Mouse (Mus musculus) CD8-positive naive resting alpha-beta T cell, adult 2 months (primary cell): ENCODE data around the gene Metap2.

ENCODE experiments used
- DNase-seq, 2 experiments: peaks; one replicate each; pipeline ENCODE4 v3.0.0; 2022; ENCODE audit warnings: low read depth in 2 of 2, low spot score in 2 of 2

Gene Metap2

DNA sequence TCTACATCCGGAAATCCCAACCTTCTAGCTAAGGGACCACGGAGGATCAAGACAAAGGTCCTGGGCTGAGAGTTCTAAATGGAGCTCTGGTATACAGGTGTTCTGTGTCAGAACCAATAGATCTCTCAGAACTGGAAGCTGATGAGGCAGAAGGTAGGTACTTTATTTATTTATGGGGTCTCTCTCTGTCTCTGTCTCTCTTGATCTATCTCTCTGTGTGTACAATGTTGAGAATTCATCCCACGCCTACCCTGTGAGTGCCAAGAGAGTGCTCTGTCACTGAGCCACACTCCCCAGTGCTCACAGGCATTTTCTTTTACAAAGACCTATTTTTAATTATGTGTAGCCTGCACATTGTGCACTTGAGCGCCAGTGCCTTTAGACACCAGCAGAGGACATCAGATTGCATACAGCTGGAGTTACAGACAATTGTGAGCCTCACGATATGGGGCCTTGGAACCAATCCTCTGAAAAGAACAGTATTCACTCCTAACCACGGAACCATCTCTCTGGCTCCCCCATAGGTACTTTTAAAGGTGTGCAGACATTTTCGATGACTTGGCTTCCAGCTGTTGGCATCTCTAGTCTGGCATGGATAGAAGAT, at the start of gene Metap2:
Metap2 (minus strand) TSS at position 51 of the 604 bp plus-strand sequence.
- DNase-seq = no peak

DNA sequence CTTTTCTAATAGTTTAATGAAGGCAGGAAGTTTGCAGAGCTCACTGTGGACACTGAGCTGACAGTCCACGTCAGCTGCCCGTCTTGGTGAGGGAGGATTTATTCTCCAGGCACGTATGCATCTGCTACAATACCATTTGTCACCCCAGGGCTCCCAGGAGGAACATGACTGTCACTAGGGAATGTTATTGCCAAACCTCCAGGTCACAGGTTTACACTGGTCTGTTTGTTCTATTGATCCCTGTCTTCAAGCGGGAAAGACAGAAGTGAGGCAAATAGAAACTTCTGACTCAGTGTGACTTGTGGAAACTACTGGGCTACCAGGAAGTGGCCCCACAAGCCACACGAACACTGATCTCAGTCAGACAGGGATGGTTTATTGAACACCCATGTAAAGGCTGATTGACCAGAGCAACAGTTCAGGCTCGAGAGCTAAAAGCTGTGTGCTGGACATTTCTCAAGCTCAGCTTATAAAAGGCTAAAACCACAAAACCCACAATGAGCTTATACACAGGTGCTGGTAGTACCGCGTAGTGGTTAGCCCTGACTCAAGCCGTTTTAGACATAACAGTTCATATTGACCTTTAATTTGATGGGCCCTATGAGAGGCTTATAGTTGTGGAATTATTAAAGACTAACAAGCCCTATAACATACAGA, 49.1 kb upstream of the Metap2 start:
- DNase-seq = no peak

DNA sequence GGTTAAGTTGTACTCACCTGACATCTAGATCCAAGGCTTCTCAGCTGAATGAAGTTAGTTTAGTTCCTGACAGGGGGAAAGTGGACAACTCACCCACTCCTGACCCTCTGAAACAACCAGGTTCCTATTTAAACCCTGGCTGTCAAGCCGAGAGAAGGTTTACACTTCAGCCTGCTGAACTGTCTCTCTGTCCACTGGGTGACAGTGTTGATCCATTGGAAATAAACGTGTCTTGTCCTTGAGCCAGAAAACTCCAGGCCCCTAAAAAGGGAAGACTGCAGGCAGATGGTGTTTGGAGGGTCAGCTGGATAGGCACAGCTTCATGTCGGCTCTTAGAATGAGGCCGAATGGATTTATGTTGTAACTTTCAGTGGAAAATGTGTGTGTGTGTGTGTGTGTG, 48.5 kb upstream of the Metap2 start:
- no peak for DNase-seq

DNA sequence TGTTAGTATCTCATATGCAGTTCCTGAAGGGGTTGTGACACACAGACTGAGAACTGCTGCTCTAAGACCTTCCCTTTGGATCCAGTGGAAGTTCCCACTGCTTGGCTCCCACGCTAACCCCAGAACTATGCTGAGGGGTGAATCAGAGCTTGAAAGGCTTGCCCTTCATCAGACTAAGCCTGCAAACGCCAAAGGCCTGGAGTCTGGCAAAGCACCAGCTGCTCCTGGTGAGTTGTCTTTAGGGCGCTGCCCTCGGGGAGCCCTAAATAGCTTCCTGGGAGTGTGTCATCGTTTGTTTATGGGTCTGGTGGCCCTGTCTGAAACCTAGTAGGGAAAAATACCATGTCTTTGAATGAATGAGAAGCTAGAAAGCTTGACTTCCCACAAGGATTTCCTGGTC, 47.3 kb upstream of the Metap2 start:
- DNase-seq = no peak

DNA sequence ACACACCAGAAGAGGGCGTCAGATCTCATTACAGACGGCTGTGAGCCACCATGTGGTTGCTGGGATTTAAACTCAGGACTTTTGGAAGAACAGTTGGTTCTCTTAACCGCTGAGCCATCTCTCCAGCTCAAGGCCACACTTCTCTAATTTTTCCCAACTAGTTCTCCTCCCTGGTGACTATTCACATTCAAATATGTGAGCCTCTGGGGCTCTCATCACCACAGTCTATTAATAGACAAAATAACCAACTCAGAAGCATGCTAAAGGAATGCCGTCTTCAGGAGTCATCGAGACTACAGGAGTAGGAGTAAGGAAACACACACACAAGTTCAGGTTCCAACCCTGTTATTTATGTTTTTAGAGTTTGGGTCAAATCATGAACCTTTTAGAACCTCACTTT, 43.4 kb upstream of the Metap2 start:
- DNase-seq = no peak

DNA sequence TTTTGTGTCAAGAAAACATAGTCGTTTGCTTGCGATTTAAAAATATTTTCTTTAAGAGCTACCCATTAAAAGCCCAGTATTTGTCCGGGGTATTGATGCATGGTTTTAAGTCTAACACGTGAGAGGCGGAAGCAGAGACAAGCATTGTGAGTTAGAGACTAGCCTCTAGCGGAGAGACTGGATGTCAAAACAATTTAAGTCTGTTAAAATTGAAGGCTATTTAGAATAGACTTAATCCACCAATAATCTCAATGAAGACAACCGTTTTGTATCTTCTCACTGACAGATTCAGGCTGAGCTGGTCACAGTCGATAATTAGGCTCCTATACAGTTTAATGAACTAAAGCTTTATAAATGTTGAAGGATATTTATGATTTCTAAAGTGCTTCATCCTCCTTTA, 42.8 kb upstream of the Metap2 start:
- no peak for DNase-seq

DNA sequence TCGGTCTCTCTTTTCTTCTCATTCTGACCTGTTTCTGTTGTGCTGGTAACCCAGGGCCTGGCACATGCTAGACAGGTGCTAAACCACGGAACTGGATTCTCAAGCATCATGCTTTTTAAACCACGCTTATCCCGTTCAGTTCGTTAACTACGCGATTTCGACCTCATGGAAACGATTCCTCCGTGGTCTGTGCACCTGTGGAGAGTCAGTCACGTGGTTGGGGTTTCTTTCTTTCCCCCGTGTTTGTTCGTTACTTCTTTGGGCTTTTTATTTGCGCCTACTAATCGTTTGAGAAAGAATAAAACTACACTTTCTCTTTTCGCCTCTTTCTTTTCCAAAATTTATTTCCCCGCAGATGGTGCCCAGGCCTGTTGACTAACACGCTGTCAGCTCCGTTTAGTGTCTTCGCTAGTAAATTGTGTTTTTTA, 42.0 kb upstream of the Metap2 start:
- DNase-seq = peak; percentile 14 to 47

DNA sequence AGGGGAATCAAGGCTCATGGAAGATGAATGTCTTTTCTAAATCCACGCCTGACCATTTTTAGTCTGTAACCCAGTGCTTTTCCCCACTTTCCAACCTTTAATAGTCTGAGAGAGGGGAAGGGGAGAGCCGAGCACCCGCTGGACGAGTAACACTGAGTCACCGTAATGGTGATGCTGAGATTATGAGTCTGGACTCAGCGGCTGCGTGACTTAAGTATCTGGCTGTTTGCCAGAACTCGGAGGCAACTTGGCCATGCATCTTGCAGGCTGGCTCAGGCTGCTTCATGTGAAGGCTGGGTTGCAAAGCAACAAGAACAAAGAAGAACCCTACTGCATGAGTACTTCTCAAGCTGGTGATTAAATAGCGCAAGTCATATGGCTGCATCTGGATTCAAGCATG, 37.1 kb upstream of the Metap2 start:
- no peak for DNase-seq

DNA sequence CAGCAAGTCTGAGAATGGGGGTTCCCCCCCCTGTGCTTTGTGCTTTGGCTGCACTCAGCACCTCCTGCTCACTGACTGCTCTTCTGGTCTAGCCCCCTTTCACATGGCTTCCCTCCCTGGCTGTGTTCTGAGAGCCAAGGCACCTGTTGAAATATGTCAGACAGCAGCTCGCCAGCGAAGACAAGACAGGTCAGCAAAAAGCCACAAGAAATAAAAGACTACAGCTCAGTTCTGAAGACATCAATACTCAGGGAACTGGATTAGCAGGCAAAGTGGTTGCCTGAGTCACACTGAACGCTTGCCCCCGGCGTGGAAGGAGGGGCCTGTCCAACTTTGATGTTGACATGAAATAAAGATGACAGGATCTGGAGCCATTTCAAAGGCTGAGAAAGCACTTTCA, 36.0 kb upstream of the Metap2 start:
- peak in 1 of 2 experiments; percentile 6 for DNase-seq

DNA sequence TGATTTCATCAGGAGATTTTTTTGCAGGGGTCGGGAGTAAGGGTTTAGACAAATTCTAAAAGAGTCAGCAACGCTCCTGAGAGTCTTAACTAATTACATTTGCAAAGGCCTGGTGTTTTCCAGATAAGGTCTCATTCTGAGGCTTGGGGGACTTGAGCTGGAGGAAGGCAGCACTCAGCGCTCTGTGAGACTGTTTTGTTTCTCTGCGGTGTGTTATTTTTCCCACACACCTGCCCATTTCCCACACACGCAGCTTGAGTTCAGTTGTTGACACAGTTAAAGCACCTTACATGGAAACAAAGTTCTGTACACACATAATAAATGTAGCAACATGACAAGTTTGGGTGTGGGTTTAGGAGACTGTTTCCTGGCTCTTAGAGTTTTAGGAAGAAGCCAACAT, 35.1 kb upstream of the Metap2 start:
- DNase-seq = no peak

DNA sequence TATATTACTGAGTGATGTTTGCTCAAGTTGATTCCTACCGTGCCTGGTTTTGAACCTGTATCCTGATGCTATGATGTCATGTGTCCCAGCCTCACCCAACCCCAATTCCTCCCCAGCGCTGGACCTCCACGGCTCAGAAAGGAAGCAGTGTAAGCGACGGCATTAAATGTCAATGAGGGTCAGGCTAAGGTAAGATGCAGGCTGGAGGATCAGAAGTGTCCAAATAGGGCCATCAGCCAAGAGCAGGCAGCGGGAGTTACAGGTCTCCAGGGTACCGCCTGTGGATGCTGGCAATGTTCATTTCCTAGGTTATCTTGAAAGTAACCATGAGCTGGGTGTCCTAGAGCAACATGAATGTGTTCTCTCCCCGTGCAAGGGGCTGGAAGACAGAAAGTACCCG, 34.5 kb upstream of the Metap2 start:
- no peak for DNase-seq

DNA sequence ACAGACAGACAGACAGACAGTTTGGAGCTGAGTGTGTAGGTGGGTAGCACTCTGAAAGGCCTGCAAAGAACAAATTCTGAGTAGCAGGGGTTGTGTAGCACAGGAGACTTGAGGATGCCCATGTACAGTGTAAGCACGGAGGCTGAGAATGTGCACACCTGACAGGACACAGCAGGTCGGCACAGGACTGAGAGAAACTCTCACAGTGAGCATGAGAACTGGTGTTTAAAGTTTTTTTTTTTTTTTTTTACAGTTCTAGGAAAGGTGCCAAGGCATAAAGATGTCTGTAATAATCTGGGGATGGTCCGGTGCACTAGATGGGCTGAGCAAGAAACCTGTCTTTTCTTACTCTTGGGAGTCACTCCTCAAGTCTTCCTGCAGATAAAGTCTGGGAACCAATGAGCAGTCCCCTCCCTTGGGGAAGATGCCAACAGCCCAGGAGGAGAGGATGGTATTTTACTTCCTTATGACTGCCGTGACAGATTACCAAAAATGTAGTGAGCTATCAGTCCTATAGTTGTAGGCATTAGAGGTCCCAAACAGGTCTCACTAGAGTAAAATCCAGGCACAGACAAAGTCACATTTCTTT, 33.4 kb upstream of the Metap2 start:
- DNase-seq = no peak

DNA sequence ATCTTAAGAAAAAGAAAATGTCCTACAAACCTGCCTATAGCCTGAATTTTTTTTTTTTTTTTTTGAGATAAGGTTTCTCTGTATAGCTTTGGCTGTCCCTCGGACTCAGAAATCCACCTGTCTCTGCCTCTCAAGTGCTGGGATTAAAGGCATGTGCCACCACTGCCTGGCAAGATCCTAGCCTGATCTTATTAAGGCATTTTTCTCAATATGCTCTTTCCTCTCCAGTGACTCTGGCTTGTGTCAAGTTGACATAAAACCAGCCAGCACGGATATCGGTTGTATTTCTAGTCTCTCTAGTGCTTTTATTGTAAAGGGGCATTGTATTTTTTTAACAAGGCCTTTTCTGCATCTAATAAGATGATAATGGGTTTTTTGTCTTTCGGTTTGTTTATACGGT, 27.8 kb upstream of the Metap2 start:
- DNase-seq = no peak

DNA sequence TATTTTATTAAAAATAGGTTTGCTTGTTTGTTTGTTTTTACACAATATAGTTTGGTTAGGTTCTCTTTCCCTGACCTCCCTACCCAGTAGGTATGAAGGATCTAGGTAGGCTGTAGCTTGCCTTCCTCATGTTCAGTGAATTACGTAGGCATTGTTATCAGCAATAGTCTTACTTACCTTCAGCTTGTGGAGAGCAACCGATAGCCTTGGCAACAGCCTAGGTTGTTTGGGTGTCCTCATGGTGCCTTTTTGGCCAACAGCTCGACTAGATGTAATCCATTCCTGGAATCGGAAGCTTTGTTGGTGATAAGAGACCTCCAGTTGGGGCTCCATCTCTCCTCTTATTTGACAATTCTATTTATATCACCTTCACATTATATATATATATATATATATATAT, 24.3 kb upstream of the Metap2 start:
- DNase-seq = no peak

DNA sequence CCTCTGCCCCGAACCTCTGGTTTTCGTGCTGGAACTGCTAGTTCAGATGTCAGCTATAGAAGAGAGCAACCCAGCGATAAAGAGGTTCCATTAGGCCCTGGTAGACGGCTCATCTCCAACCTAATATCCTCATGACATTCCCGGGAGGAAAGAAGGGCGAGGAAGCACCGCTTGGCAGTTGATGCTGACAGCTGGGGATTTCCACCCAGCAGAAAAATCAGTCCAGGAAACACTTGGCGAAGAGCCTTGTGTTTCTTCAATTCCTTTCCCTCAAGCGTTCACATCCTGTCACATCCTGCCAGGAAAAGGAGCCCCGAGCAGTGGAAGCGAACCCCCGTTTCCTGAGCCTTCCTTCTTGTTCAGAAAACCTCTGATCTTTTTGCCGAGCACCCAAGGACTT, 22.3 kb upstream of the Metap2 start:
- no peak for DNase-seq

DNA sequence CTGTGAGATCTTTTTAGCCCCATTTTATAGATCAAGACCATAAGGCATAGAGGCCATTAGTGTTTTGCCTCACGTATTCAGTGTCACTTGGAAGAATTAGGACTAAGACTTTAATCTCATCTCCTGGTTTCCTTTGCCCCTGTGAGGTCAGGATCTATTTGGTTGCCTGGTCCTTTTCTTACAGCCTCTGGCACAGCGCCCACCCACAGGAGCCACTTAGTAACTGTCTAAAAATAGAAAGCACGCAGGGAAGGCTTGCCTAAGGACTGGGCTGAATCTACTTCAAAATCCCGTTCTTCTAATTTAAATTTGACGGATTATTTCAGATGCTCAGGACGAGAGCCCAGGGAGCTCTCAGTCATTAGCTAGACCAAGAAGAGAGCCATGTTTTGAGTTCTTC, 21.8 kb upstream of the Metap2 start:
- no peak for DNase-seq

DNA sequence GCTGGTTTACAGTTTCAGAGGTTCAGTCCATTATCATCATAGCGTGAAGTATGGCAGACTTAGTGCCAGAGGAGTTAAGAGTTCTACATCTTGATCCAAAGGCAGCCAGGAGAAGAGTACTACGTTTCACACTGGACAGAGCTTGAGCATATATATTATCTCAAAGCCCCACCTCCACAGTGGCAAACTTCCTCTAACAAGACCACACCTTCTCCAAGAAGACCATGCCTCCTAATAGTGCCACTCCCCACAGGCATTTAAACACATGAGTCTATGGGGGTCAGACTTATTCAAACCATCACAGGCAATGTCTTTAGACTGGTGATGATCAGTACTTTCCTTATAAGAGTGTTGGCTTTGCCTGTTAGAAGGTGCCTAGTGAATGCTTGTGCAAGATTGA, 21.2 kb upstream of the Metap2 start:
- no peak for DNase-seq

DNA sequence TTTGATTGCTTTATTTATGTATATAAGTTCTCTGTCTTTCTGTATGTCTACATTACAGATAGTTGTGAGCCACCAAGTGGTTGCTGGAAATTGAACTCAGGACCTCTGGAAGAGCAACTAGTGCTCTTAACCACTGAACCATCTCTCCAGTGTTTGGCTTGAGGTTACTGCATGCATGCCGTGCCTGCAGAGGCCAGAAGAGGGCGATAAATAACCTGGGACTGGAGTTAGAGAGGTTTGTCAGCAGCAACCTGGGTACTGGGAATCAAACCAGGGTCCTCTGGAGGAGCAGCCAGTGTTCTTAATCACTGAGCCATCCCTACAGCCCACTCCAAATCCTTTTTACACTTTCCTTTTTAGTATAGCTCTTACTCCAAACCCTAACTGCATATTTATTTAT, 19.9 kb upstream of the Metap2 start:
- DNase-seq = no peak

DNA sequence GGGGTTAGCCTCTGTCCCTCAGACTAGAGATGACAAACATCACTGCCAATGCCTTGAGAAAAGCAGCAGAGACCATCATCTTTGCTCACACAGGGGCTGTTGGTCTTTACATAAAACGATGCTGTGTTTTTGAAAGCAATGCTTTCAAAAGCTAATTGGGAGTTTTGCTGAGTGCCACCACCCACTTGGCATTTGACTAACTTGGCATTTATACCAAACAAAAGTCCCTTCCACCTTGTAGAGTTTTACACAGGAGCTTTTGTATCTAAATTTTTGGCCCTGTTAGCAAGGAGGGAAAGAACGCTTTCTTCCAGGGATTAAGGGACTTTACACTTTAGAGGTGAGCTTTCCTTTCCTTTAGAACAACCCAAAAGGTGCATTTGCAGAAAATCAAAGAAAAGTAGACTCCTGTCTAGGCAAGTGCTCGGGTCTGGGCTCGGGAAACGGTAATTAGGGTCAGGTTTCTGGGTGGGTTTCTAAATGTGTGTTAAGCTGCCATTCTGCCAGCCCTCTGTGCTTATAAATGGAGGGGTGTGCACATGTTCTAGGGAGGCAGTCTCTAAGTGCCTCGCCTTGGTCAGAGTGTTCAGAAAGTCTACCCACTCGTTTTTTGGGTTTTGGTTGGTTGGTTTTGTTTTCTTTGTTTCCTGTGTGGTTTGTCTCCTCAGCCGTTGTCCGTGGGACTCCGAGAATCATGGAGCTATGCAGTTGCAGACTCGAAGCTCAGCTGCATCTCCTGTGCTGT, 18.8 kb upstream of the Metap2 start:
- DNase-seq = no peak

DNA sequence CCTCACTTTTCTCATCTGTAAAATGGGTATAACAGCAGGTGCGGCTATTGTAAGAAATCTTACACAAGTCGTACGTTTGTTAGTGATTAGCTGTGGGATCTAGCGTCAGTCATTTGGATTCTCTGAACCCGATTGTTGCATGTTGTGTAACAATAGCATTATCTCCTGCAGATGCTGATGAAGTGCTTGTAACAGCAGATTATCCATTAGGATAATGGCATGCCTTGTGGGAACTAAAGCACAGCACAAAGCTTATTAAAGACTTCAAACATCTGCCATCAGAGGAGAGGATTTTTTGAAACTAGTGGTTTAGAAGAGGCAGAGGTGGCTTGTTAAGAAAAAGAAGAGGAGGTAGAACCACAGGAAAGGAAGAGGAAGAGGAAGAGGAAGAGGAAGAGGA, 16.6 kb upstream of the Metap2 start:
- DNase-seq = no peak

DNA sequence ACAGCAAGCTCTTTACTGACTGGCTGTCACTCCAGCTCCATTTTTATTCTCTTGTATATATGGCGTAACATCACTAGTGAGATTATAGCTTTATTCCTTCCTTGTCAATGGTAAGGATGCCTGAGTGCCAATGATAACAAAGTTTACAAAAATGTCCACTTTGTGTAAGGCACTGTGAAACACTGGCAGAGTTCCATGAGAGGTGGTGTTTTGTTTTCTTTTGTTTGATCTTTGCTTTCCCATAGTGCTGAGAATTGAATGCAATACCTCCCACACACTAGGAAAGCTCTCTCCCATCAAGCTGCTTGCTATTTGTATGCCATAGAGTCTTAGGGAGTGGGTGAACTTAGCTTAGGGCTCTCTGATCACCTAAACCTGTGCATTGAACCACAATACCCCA, 16.0 kb upstream of the Metap2 start:
- DNase-seq = no peak

DNA sequence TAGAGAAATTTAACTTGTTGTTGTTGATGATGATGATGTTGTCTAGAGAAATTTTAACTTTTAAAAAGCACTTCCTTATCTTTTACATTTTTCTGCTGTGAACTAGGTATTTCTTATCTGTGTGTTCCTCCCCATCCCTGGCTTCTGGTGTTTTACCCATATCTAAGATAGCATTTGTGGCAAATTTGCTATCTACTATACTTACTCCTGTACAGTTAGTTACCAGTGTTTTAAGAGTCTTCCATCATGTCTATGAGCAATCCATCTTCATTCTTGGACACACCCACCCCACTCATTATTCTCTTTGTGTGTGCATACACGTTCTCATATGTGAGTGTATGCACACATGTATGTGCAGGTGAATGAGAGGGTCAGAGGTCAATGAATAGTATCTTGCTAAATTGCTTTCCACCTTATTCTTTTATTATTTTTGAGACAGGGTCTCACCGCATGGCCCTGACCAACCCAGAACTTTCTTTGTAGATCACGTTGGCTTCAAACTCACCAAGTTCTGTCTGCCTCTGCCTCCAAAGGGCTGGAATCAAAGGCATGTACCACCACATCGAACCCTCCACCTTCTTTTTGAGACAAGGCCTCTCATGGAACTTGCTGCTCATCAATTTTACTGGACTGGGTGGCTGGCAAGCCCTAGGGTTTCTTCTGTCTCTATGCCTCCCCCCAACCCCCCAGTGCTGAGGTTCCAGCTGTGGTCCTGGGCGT, 15.4 kb upstream of the Metap2 start:
- no peak for DNase-seq
